Mouse (Mus musculus) kidney, embryonic 16.5 days (tissue): ENCODE results near the gene Palm2. TPM values are rescaled to one million over a fixed set of nuclear protein-coding genes. Genes with fewer than 3 reads are reported as not detected.

ENCODE experiments used
- ATAC-seq: fragments of 200-750 bp; cut with Nextera tagmentation; 2 replicates; pipeline ENCODE4 v1.8.0; 2017; ENCODE audit warnings: moderate TSS enrichment; ENCODE audit not compliant: low FRiP score, low TSS enrichment
- H3K27ac ChIP-seq: fragments of 300-500 bp; sonication (generic); 2 replicates; pipeline ENCODE4 v1.5.1; 2014; ENCODE audit warnings: low read length
- H3K27me3 ChIP-seq: fragments of 300-500 bp; sonication (generic); 2 replicates; pipeline ENCODE4 v1.6.1; 2014; ENCODE audit warnings: low read length, control low read depth, mixed read lengths; ENCODE audit not compliant: insufficient read depth
- H3K36me3 ChIP-seq: fragments of 300-500 bp; sonication (generic); 2 replicates; pipeline ENCODE4 v1.6.1; 2014; ENCODE audit warnings: low read length, control low read depth, mixed read lengths; ENCODE audit not compliant: insufficient read depth
- H3K4me1 ChIP-seq: fragments of 300-500 bp; sonication (generic); 2 replicates; pipeline ENCODE4 v1.6.1; 2014; ENCODE audit warnings: low read length, control low read depth, mixed read lengths; ENCODE audit not compliant: insufficient read depth
- H3K4me2 ChIP-seq: fragments of 300-500 bp; sonication (generic); replicated peaks from 2 replicates; pipeline ENCODE4 v1.6.1; 2014; ENCODE audit warnings: low read depth, low read length
- H3K4me3 ChIP-seq: fragments of 300-500 bp; sonication (generic); 2 replicates; pipeline ENCODE4 v1.5.1; 2014; ENCODE audit warnings: mild to moderate bottlenecking, low read length
- H3K9ac ChIP-seq: fragments of 300-500 bp; sonication (generic); replicated peaks from 2 replicates; pipeline ENCODE4 v1.6.1; 2014; ENCODE audit warnings: low read length
- H3K9me3 ChIP-seq: fragments of 300-500 bp; sonication (generic); 2 replicates; pipeline ENCODE4 v1.6.1; 2016; ENCODE audit warnings: low read length, control low read depth
- WGBS: fragments of 180-500 bp; shearing (Covaris S2); extraction: QIAGEN DNeasy Blood & Tissue Kit; methylation state at CpG from one replicate; pipeline ENCODE4 v1.1.7; 2014; 5-methylcytosine and 5-hydroxymethylcytosine counted together
- polyA plus RNA-seq: library from polyadenylated mRNA; unstranded; fragments of >200 nt; fragmentation: Nextera tagmentation; extraction: Ambion mirVana; gene quantifications from 2 replicates; pipeline ENCODE4 v1.2.1, GENCODE M21; 2015

Gene Palm2
- polyA plus RNA-seq, 1 experiment from 2014 or later, result 1.6 TPM

- Histone ChIP-seq H3K36me3 (no peaks in the 10 kb centered on the region), H3K9ac (no peak overlapping the region), H3K4me1 (peaks cover 10% of the 10 kb centered on the region; the same call in 1 of the 2 replicates), H3K27ac (no peak overlapping the region), H3K4me2 (no peak overlapping the region), H3K9me3 (no peaks in the 10 kb centered on the region), H3K27me3 (no peaks in the 10 kb centered on the region), H3K4me3 (no peak overlapping the region)
- no peak for ATAC-seq
- 85% methylated on average over 5 of the region's 5 CpGs for WGBS
Observed at GRCm38 (mm10) chr4:57701576-57701975, 267.5 kb downstream of the Palm2 start.

DNA sequence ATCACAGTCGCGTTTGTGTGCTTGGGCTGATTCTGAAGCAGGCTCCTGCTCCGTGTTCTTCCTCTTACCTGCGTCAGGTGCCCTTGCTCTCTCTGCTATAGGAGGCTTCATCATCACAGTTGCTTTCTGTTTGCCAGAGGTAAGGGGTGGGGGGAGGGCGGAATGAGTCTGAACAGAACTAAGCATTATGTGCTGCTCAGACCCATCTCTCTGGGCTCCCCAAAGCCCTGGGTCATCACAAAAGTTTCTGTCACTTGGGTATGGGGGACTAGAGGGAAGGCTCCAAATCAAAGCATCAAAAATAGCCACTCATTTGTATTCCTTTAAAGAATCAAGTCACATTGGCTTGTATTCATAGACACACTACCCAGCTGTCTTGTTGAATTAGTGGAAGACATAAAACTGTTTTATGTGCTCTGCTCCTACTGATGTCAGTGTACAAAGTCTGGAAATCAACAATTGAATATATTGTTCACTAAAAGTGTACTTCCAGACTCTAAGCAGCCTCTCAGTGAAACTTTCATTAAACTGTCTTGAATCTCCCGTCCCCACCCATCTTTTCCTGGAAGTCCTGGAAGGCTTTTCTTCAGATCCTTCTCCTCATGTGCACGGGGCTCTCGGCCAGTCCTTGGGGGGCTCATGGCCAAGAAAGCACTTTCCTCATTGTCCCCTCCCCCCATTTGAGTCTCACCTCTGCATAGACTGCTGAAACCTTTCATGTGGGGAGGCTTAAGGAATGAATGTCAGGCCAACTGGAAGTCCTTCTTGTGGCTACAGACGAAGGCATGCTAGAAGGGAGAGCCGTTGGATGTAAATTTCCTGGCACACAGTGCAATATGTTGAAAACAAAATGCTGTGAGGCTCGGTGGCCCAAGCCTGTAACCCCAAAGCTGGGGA, 269.8 kb downstream of the Palm2 start:
- Histone ChIP-seq H3K9ac (no peak overlapping the region), H3K9me3 (no peaks in the 10 kb centered on the region), H3K36me3 (no peaks in the 10 kb centered on the region), H3K27ac (peak overlapping the region; percentile 75), H3K27me3 (no peaks in the 10 kb centered on the region), H3K4me1 (peaks cover 10% of the 10 kb centered on the region; the same call in 1 of the 2 replicates), H3K4me2 (no peak overlapping the region), H3K4me3 (no peak overlapping the region)
- 55% methylated on average over 11 of the region's 11 CpGs for WGBS
- ATAC-seq, result peak; percentile 51

DNA sequence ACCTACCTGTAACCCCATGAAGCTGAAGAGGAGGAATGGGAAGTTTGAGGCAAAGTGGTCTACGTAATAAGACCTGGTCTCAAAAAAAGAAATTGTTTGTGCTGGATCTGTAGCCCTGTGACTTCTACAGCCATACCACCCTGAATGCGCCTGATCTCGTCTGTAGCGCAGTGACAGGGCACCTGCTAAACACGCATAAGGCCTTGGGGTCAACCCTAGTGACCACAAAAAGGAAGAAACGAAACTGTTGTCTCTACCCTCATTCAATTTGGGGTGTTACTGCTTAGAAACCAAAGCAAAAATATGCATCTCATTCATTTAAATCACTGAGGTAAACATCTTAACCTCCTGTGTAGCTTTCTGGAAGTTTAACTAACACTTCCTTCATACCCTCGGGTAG, 270.5 kb downstream of the Palm2 start:
- Histone ChIP-seq H3K4me1 (peaks cover 10% of the 10 kb centered on the region; the same call in 1 of the 2 replicates), H3K4me2 (no peak overlapping the region), H3K27ac (peak overlapping the region; percentile 75; the same call in 1 of the 2 replicates), H3K9ac (no peak overlapping the region), H3K27me3 (no peaks in the 10 kb centered on the region), H3K4me3 (no peak overlapping the region), H3K36me3 (no peaks in the 10 kb centered on the region), H3K9me3 (no peaks in the 10 kb centered on the region)
- no peak for ATAC-seq
- WGBS, result 87% methylated on average over 7 of the region's 7 CpGs

DNA sequence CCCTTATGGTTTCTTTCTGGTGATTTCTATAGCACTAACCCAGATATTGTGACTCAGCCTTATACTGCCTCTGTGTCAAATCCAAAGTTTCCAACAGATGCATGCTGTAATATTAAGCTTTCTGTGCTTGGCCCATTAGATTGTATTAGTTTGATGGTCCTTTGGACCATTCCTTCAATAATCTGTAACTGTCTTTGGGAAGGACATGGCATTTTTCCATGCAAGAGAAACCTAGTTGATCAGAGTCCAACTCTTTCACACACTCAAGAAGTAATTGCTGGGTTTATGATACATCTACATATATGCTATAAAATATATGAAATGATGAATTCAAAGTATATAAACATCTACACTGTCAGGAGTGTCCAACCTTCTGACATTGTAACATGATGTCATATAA, 281.8 kb downstream of the Palm2 start:
- H3K36me3 ChIP-seq, result no peaks in the 10 kb centered on the region
- H3K4me1 ChIP-seq, result no peaks in the 10 kb centered on the region
- no peak overlapping the region for H3K4me2 ChIP-seq
- no peak overlapping the region for H3K27ac ChIP-seq
- H3K27me3 ChIP-seq, result no peaks in the 10 kb centered on the region
- H3K4me3 ChIP-seq, result no peak overlapping the region
- H3K9me3 ChIP-seq, result no peaks in the 10 kb centered on the region
- H3K9ac ChIP-seq, result no peak overlapping the region
- no peak for ATAC-seq

GRCm38 (mm10) chr4:57716735-57717134, 282.7 kb downstream of the Palm2 start:
- H3K4me3 ChIP-seq, result no peak overlapping the region
- H3K4me2 ChIP-seq, result no peak overlapping the region
- H3K27me3 ChIP-seq, result no peaks in the 10 kb centered on the region
- no peak overlapping the region for H3K9ac ChIP-seq
- H3K27ac ChIP-seq, result no peak overlapping the region
- 45% methylated on average over 4 of the region's 4 CpGs for WGBS
- ATAC-seq, result no peak
- H3K4me1 ChIP-seq, result no peaks in the 10 kb centered on the region
- no peaks in the 10 kb centered on the region for H3K9me3 ChIP-seq
- no peaks in the 10 kb centered on the region for H3K36me3 ChIP-seq

GRCm38 (mm10) chr4:57717354-57717753, 283.3 kb downstream of the Palm2 start, which contains the start of gene Akap2:
Gene Akap2 (plus strand): TSS chr4:57717657.
- Histone ChIP-seq H3K4me1 (no peaks in the 10 kb centered on the region), H3K27me3 (no peaks in the 10 kb centered on the region), H3K9me3 (no peaks in the 10 kb centered on the region), H3K4me3 (no peak within 1 kb of the TSS), H3K36me3 (no peaks in the 10 kb centered on the region), H3K4me2 (no peak within 1 kb of the TSS), H3K27ac (no peak within 1 kb of the TSS), H3K9ac (no peak within 1 kb of the TSS)
- no peak for ATAC-seq
- 78% methylated on average over 9 of the region's 9 CpGs for WGBS

DNA sequence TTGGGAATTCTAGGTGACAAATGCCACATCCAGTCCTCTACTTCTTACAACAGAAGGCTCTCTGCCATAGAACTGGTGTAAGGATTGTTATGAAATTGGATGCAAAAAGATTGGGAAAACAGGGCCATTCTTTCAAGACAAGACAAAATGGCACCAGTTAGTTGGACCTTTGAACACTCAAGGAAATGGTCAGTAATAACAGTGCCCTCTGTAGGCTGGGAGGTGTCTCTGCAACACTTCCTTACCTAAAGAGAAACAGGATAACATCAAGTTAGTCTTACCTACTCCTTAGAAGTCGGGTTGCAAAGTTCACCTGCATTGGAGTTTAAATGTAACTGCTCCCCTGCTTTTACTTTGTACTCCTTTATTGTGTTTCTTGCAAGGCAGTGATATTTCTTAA, 285.3 kb downstream of the Palm2 start:
- Histone ChIP-seq H3K9ac (no peak overlapping the region), H3K4me2 (no peak overlapping the region), H3K4me1 (no peaks in the 10 kb centered on the region), H3K36me3 (no peaks in the 10 kb centered on the region), H3K9me3 (no peaks in the 10 kb centered on the region), H3K27ac (no peak overlapping the region), H3K27me3 (no peaks in the 10 kb centered on the region), H3K4me3 (no peak overlapping the region)
- no peak for ATAC-seq
- WGBS, result 95% methylated on average over 1 of the region's 1 CpGs

GRCm38 (mm10) chr4:57720869-57721361, 286.9 kb downstream of the Palm2 start:
- H3K27me3 ChIP-seq, result no peaks in the 10 kb centered on the region
- no peak overlapping the region for H3K27ac ChIP-seq
- no peak overlapping the region for H3K9ac ChIP-seq
- H3K36me3 ChIP-seq, result no peaks in the 10 kb centered on the region
- no peaks in the 10 kb centered on the region for H3K9me3 ChIP-seq
- ATAC-seq, result no peak
- WGBS, result 38% methylated on average over 7 of the region's 7 CpGs
- H3K4me1 ChIP-seq, result no peaks in the 10 kb centered on the region
- H3K4me3 ChIP-seq, result no peak overlapping the region
- no peak overlapping the region for H3K4me2 ChIP-seq

- Histone ChIP-seq H3K4me3 (no peak overlapping the region), H3K36me3 (no peaks in the 10 kb centered on the region), H3K4me2 (no peak overlapping the region), H3K4me1 (no peaks in the 10 kb centered on the region), H3K9me3 (no peaks in the 10 kb centered on the region), H3K9ac (no peak overlapping the region), H3K27ac (no peak overlapping the region), H3K27me3 (no peaks in the 10 kb centered on the region)
- 83% methylated on average over 4 of the region's 4 CpGs for WGBS
- ATAC-seq, result no peak
Observed at GRCm38 (mm10) chr4:57722296-57722695, 288.2 kb downstream of the Palm2 start.

GRCm38 (mm10) chr4:57723659-57724058, 289.6 kb downstream of the Palm2 start:
- Histone ChIP-seq H3K4me2 (no peak overlapping the region), H3K4me3 (no peak overlapping the region), H3K36me3 (no peaks in the 10 kb centered on the region), H3K9me3 (no peaks in the 10 kb centered on the region), H3K9ac (no peak overlapping the region), H3K4me1 (no peaks in the 10 kb centered on the region), H3K27me3 (no peaks in the 10 kb centered on the region), H3K27ac (no peak overlapping the region)
- WGBS, result 68% methylated on average over 2 of the region's 2 CpGs
- ATAC-seq, result no peak
